Mouse (Mus musculus) megakaryocyte, adult 5-6 weeks (primary cell): ENCODE results near the gene Bola1. TPM values are rescaled to one million over a fixed set of nuclear protein-coding genes. Genes with fewer than 3 reads are reported as not detected.
"Not testable (repeated sequence)": the region's sequence is repeated elsewhere in the genome, so short reads cannot be mapped to it uniquely, and the experiment has no call there.

Experiments
- ATAC-seq: 2 replicates; pipeline ENCODE4 v1.8.0; 2016; ENCODE audit warnings: mild to moderate bottlenecking, inconsistent platforms; ENCODE audit not compliant: poor library complexity, severe bottlenecking
- total RNA-seq, 2 experiments: library from RNA; stranded (forward) in 1 of 2; stranded (reverse) in 1 of 2; fragments of 153-499, 151-499 nt in 1 of 2; fragments of 221-1000, 200-1000 nt in 1 of 2; gene quantifications; 2 replicates each; pipeline versions ENCODE4 v1.2.3 to v1.2.4; 2015 to 2017

Gene Bola1
- total RNA-seq, 2 experiments from 2014 or later = 9.9 to 11.9 TPM

DNA sequence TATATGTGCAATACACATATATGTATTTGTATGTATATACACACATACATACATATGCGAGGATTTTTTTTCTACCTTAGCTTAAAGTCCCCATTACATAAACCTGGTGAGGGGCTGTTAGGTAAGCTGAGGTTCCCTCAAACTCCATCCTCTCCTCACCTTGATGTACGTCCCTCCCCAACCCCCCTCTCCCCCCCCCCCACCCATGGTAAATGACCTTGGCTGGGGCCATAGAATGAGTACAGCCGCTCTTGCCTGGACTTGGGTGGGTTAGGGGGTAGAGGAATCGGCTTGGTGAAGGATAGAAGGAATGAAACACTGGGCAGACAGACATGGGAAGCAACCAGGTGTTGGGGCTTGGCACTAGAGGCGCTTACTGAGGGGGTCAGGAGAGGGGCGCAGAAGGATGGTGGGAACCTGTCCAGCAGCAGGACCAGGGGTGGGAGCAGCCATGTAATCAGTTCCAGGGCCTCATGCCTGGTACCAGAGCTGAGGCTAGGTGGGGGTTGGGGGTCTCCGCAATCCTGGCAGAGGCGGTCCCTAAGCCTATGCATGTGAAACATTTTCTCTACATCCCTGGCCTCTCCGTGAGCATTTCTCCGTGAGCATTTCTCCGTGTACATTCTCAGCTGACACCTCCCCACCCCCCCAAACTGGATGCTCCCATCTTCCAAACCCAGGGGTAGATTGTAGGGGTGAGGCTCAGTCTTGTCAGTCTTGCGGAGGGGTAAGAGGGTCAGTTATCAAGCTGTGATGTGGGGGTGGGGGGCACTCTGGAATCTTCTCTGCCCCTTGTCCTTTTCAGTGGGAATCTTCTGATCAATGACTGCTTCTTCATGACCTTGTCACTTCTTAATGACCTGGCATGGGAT lies 37.8 kb downstream of the Bola1 start:
- no peak for ATAC-seq

DNA sequence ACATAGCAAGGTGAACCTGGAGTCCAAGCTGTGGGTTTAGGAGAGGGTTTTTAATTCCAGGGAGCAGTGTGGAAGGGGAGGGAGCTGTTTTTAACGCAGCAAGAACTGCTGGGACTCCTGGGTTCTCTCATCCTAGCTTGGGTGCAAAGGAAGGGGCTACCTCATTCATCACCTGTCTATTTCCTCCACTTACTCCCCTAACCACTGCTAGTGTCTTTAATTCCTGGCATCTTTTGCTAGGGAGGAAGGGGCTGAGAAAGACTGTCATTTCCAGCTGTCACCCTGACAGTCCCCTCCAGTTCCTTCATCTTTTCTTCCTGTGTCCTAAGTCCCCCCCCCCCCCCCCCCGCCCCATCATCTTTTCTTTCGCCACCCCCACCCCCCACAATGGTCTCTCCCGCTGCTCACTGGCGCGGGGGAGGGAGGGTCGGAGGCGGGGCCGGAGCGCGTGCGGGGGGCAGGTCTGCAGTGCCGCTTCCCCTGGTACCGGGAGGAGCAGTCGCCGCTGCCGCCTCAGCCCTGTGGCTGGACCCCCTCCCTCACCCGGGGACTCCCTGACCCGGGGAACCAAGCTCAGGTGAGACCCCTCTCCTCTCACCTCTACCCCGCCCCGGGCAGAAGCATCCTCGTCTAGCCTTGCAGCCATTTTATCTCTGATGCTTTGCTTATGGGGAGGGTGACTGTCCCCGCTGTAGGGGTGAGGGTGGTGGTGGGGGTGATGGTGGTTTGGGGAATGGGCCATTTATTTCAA lies 38.6 kb downstream of the Bola1 start, which contains the start of gene Sv2a:
Gene Sv2a, plus strand, starts transcription at position 425 of the 751 bp plus-strand sequence.
- peak; percentile 69 for ATAC-seq

DNA sequence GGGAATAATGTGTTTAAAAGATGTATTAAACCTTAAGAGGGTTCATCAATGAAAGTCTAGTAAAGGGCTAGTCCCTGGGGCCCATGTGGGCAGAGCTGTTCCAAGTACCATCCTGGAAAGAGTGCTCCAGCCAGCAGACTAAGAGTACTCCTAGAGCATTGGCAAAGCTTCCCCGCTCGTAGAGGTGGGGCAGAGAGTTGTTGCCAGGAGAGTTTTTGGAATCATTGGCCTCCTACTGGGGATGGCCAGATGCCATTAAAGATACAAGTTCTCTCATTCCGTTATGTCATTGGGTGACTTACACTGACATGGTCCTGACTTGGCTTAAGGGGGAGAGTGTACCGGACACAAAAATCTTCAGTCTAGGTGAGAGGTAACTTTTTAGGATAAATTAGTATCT lies 40.0 kb downstream of the Bola1 start:
- no peak for ATAC-seq

DNA sequence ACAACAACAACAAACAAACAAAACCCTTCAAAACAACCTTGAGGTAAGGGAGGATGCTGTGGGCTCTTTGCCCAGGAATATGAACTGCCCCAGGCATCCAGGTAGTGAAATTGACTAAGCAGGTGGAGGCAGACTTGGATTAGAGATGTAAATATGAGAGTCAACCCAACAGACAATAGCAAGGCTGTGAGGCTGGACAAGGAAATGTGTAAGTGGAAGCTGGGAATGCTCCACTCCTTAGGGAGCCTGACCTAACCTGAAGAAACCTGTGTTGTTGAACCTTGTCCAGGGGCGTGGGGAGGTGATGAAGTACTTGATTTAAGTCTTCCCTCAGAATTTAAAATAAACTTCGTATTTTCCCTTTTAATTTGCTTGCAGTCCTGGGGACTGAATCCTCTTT lies 40.6 kb downstream of the Bola1 start:
- ATAC-seq = no peak

DNA sequence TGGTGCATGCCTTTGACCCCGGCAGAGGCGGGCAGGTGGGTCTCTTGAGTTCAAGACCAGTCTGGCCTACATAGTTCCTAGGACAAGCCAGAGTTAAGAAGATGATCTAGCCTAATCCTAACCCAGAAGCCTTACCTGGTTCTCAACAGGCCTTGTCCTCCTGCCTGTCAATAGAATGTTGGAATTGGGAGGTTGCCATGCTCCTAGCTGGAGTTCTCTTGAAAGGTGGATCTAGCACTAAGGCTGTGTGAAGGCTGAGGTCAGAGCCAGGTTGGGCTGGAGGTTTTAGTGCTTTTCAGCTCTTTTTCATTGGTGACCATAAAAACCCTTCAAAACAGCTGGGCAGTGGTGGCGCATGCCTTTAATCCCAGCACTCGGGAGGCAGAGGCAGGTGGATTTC lies 41.1 kb downstream of the Bola1 start:
- ATAC-seq = no peak

DNA sequence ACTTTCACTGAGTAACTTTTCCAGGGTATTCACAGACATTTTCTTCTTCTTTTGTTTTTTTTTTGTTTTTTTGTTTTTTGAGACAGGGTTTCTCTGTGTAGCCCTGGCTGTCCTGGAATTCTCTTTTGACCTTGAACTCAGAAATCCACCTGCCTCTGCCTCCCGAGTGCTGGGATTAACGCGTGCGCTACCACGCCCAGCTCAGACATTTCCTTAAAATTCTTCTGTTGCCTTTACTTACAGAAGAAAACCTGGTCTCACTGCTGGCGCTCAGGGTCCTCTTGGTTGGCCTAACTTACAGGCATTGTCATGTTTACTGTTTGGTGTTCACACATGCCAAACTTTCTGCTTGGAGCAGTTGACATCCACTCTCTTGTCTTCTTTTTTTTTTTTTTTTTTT lies 44.3 kb downstream of the Bola1 start:
- ATAC-seq = no peak

DNA sequence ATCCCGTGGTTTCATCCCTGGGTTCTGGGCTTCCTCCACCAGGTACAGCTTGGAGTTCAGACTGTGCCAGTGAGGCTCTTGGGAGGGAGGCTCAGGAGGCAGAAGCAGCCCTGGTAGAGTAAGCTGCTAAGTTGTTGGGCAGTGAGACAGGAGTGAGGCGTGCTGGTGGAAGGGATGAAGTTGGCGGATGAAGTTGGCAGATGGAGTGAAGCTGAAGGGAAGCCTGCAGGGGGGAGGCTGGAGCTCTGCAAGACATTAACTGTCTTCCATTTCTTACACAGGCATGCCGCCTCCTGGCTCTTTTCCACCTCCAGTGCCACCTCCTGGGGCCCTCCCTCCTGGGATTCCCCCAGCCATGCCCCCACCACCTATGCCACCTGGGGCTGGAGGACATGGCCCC lies 45.5 kb downstream of the Bola1 start:
- ATAC-seq = not testable (repeated sequence)

DNA sequence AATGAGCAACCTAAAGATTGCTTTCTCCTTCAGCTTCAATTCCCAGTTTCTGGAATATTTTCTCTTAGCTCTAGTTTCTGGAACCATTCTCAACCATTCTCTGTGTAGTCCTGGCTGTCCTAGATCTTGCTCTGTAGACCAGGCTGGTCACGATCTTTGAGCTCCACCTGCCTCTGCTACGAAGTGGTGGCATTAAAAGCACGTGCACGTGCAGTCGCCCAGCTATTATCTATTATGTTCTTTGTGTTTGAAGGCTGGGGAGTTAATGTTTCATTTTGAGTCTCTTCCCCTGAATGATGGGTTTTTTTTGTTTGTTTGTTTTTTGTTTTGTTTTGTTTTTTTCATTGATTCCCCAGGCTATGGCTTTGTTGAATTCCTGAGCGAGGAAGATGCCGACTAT lies 46.3 kb downstream of the Bola1 start:
- no peak for ATAC-seq

DNA sequence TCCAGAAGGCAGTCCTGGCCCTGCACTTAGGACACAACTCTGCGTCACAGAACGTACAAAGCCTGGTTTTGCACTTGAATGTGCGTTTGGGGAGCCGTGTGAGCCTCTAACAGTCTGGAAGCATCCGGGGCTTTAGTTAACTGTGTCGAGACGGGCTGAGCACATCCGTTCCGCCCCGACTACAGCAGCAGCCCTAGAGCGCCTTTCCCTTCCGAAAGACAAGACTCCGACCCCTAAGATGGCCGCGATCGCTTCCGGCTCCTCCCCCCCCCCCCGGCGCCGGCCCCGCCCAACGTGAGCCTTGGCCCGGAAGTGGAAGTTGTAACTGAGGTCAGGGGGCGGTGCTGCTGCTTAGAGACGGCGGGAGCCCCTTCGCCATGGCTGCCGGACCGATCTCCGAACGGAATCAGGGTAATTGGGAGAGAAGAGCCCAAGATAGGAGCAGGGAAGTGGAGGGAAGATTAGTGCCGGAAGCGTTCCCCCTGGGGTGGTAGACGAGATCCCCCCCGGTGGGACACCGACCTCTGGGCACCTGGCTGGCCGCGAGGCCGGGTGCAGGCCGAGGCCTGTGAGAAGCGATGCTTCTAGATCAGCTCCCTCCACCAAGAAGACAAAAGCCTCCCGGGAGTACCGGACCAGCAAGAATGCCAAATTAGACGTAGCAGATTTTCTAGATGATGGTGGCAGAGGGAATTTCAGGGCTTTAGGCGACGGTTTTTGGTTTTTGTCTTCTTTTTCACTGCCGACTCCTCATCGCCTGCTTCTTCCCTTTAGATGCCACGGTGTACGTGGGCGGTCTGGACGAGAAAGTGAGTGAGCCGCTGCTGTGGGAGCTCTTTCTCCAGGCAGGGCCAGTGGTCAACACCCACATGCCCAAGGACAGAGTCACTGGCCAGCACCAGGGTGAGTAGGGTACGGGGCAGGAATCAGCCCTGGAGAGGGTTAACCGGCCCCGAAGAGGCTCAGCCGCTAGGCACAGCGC lies 47.0 kb downstream of the Bola1 start, which contains the start of gene Sf3b4:
Gene Sf3b4, plus strand, starts transcription at position 136 of the 982 bp plus-strand sequence.
- ATAC-seq = peak; percentile 96

DNA sequence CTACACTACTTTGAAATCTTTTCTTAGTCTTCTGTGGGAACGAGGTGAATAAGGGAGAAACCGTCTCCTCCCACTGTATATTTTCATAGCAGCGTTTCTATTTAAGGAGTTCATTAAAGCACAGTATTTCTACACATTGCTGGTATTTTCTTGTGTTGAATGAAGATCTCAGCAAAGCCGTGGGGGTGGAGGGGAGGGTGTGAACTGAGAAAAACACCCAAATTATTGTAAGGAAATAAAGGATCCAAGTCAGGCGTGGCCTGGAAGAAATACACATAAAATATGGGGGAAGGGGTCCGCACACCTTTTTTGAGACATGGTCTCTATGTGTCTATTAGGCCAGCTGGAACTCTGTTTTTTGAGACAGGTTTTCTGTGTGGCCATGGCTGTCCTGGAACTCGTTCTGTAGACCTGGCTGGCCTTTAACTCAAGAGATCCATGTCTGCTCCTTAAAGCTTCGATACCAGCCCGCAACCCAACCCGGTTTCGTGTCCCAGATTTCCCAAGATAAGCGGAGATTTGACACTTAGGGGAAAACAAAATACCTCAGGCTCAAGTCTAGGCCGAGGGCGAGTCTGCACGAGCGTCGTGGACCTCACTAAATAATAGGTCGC lies 47.8 kb downstream of the Bola1 start:
- ATAC-seq = peak; percentile 4

DNA sequence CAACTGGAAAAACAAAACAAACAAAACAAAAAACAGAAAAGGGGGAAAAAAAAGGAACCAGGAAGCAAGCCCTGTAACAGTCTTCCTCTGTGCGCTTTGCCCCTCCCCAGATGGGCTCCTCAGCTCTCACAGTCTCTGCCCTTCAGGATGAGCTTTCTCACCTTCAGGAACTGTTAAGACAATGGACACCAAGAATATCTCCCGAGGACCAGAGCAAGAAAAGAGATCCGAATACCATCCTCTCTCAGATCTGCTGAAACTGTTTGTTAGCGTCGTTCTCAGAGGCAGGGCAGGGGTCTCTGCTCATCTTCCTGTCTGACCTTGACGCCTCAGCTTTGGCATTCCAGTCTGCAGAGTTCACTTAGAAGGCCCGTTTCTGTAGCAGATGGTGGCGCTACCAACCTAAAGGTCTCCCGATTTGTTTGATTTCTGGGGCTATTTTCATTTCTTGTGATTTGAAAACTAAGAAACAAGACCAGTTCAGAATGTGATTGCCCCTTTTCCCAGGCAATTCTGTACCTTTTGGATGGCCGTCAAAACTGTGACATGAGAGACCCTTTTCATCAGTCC lies 48.4 kb downstream of the Bola1 start:
- no peak for ATAC-seq

DNA sequence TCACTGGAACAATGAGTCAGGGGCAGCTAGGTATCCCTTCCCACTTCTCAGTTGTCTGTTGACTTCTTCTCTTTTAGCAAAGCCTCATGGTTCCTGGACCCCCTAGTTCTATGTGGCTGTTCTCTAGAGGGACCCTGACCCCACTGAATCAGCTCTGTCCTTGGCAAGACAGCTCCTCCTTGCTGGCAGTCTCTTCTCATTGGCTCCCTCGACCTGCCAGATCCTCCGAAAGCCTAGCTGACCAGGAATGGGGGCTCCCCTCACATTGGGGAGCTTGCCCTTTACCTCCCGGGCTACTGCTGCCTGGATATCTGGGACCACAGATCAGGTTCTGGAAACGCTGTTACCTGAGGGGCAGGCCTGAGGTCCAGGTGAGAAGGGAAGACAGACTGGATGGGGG lies 49.2 kb downstream of the Bola1 start:
- ATAC-seq = no peak

DNA sequence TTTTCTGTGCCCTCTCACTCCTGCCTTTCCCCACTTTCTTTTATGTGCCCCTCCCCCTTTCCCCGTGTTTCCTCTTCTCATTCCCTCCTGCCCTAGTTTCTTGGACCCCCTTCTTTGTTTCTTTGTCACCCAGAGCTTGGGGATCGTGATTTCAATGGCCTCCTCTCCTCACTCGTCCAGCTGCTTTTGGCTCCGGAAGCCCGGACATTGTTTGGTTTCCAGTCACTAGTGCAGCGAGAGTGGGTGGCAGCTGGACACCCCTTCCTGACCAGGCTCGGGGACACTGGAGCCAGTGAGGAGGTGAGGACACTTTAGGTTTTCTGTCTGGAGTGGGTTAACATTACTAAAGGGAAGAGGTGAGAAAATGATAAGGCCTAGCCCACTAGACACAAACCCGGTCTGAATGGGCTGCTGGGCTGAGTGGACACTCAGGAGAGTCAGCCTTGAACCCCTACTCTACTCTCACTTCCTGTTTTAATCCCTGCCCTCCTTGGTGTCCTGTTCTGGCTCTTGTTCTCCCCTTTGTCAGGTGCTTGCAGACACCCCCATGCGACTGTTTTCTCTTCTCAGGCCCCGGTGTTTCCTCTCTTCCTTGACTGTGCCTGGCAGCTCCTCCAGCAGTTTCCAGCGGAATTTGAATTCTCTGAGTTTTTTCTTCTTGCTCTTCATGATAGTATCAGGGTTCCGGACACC lies 50.9 kb downstream of the Bola1 start:
- ATAC-seq = no peak

DNA sequence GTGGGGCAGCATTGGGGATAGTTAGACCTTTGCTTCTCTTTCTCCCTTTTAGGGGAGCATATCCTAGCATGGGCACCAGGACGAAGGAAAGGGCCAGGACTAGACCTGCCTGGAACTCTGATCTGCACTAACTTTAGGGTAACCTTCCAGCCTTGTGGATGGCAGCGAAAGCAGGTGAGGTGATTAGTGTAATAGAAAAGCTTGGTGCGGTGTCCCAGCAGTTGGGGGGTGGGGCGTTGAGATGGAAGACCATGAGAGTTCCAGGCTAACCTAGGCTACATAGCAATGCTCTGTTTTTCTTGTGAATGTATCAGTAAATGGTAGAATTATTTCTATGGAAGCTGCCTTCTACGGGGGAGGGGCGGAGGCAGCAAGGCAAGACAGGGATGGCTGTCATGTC lies 56.5 kb downstream of the Bola1 start:
- ATAC-seq = no peak

DNA sequence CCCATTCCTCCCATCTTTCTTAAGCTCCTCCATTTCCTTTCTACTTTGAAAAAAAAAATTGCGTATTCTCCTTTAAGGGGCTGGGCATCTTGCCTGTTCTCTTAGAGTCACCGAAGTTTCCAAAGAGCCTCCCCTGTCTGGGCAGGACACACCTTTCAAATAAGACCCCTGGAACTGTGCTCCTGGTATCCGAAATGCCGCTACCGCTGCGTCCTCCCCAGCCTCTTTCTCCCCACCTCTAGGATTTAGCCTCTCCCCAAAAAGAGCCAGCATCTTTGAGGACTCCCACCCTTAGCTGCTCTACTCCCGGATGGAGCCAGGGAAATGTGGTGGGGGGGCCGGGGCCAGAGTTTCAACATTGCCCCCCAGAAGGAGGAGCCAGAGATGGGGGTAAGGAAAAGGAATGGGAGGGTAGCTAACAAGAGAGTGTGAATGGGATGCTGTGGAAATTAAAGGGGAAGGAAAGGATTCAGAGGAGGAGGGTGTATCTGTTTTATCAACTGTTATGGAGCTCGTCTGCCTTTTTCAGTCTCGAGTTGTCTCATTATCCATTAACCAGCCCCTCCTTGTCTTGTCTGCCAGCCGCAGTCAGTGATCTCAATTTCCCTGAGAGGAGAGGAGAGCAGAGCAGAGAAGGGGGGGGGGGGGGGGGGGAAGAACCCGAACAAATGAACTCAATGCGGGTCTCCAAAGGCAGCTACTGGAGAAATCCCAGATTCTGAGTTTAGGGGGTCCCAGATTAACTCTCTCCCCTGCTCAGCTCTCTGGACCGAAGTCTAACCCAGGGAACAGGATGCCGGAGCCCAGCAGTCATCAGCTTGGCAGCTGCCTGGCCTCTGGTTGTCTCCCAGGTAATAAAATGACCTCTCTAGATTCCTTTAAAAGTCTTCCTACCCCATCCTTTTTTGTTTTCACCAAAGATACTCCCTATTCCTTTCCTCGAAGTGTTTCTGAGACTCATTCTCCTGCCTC lies 57.4 kb downstream of the Bola1 start, which contains the start of gene Mtmr11:
Gene Mtmr11, plus strand, starts transcription at position 136 of the 972 bp plus-strand sequence.
- ATAC-seq = no peak

DNA sequence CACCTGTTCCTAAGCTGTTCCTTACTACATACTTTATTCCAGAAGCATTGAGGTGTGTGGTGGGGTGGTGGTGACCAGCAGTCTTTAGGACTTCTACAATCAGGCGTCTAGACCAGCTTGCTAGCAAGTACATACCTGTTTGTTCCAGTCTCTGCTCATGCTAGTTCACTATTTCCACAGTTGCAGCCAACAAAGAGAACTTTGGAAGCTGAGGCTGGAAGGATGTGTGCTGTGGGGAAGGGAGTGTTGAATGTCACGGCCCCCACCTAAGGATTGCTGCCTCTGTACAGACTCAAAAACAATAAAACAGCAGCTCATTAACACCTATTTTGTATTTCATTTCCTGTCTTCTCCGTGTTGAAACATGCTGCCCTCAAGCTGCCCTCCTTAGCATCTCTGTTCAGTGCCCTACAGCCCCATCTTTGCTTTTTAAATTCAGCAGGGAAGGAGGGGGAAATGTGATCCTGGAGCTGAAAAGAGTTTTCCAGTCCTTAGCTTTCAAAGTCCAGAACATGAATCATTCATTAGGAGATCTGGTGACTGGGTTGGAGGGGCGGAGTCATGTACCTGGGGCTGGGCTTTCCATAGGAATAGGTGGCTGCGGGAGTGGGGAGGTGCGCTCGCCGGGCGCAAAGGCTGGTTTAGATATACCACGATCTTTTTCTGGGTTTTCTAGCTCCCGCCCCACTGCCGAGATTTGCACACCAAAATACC lies 58.5 kb downstream of the Bola1 start:
- no peak for ATAC-seq

DNA sequence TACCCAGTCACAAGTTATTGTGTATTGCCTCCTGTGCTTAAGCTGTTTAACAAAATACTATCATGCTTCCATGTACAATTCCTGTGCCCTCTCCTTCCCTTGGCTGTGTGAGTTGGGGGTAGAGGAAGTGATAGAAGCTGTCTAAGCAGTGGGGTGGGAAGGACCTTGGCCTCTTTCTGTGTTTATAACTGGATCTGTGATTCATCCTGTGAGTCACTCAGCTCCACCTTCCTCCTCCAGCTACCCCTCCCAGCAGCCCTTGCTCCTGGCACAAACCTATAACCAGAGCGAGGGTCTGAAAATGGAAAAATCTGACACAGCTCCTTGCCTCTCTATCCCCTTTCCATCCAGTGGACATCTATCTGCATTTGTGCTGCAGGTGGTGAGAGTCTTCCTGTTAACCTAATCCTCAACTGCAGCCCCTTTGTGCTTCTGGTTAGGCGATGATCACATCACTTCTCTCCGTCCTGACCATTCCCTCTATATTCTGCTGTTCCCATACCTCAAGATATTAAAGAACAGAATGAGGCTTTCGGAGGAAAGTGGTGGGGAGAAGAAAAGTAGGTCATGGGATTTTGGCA lies 59.2 kb downstream of the Bola1 start:
- peak; percentile 45; the same call in 1 of the 2 replicates for ATAC-seq
